15 mouse cellular contexts compared by ENCODE assay signal in genomic region chr16:31473226-31473625, GRCm38 (mm10).
"Had no signal": no experiment of that assay in that cellular context is flagged by ENCODE, and none has a peak within 500 bp of the region (broad histone marks: within the 10 kb centered on the region; RNA-seq: fewer than 3 reads in every experiment).

No protein-coding gene starts in this region.

- DNase-seq: retina, postnatal 1 day; right cerebral cortex, adult 18-20 months; right cerebral cortex, postnatal 14 days; right cerebral cortex, postnatal 25 days; right cerebral cortex, postnatal 4 days; spleen, adult 18-20 months; thymus, adult 18-20 months; thymus, adult 2 months; thymus, postnatal 14 days; thymus, postnatal 25 days; thymus, postnatal 36 days; thymus, postnatal 4 days had no signal

- H3K36me3 ChIP-seq: neural tube, embryonic 15.5 days; stomach, embryonic 15.5 days had no signal

- H3K27ac ChIP-seq: neural tube, embryonic 15.5 days; stomach, embryonic 15.5 days; stomach, postnatal 0 days had no signal

- H3K4me2 ChIP-seq: neural tube, embryonic 15.5 days; stomach, embryonic 15.5 days had no signal

- H3K9me3 ChIP-seq: neural tube, embryonic 15.5 days; stomach, embryonic 15.5 days had no signal

- H3K4me3 ChIP-seq: neural tube, embryonic 15.5 days; stomach, embryonic 15.5 days had no signal

- H3K9ac ChIP-seq: neural tube, embryonic 15.5 days; stomach, embryonic 15.5 days had no signal

- H3K4me1 ChIP-seq: stomach, embryonic 15.5 days had no signal

- H3K27me3 ChIP-seq: neural tube, embryonic 15.5 days; stomach, embryonic 15.5 days had no signal
